ENCODE assay signal across 7 mouse cellular contexts in genomic region chr14:72869188-72869749, GRCm38 (mm10).
DNase-seq lines count a peak whose midpoint lies in the region; ATAC-seq and TF ChIP-seq lines count a peak whose summit lies in the region.

No protein-coding gene starts in this region.

- no peak overlapping the region for H3K27ac ChIP-seq in lung, embryonic 16.5 days (ENCODE audit: low read length)
- H3K27ac ChIP-seq in embryonic fibroblast, embryonic 13.5 days (ENCODE audit: insufficient read depth, low read length) = peak overlapping the region; percentile 62
- H3K27ac ChIP-seq in layer of hippocampus, adult 2 months = peak overlapping the region; percentile 21; the same call in 1 of the 2 replicates

- ATAC-seq in lung, embryonic 16.5 days (ENCODE audit: low read depth) = peak; percentile 30; the same call in 1 of the 2 replicates
- no peak for ATAC-seq in megakaryocyte-erythroid progenitor cell, adult 5-6 weeks (replicated peaks; ENCODE audit: low FRiP score, low TSS enrichment, poor library complexity, severe bottlenecking)

- 33% methylated on average over 20 of the region's 20 CpGs for WGBS in lung, embryonic 16.5 days

- no peak for TF ChIP-seq CTCF in embryonic fibroblast, embryonic 13.5 days (IDR thresholded peaks at IDR 0.05; ENCODE audit: borderline replicate concordance, insufficient read depth, low read length)
- no peak for TF ChIP-seq CTCF in layer of hippocampus, adult 2 months (conservative IDR thresholded peaks at IDR 0.05)

- H3K4me3 ChIP-seq in lung, embryonic 16.5 days (ENCODE audit: low read length) = peak overlapping the region; percentile 1; the same call in 1 of the 2 replicates
- H3K4me3 ChIP-seq in embryonic fibroblast, embryonic 13.5 days (ENCODE audit: insufficient read depth, low read length) = no peak overlapping the region
- H3K4me3 ChIP-seq in layer of hippocampus, adult 2 months = peak overlapping the region; percentile 2; the same call in 1 of the 2 replicates

- DNase-seq in lung, postnatal 4 days = no peak
- DNase-seq in adrenal gland, adult 18-20 months (ENCODE audit: low spot score in 2 of 2) = peak; percentile 22 to 28
- DNase-seq in layer of hippocampus, adult 2 months (ENCODE audit: low spot score in 2 of 2) = peak; percentile 16 to 60
- peak; percentile 6 to 10 for DNase-seq in natural killer cell, adult 2 months (ENCODE audit: low spot score in 2 of 2)

- no peaks in the 10 kb centered on the region for H3K4me1 ChIP-seq in lung, embryonic 16.5 days (replicated peaks; ENCODE audit: control insufficient read depth, insufficient read depth, low read length)
- peaks cover 7% of the 10 kb centered on the region for H3K4me1 ChIP-seq in embryonic fibroblast, embryonic 13.5 days (ENCODE audit: control insufficient read depth, insufficient read depth, low read length)

- no peak for TF ChIP-seq POLR2A in embryonic fibroblast, embryonic 13.5 days (IDR thresholded peaks at IDR 0.05; ENCODE audit: low read depth, low read length)

- H3K9me3 ChIP-seq in lung, embryonic 16.5 days (ENCODE audit: control insufficient read depth, low read length) = no peaks in the 10 kb centered on the region

- H3K27me3 ChIP-seq in lung, embryonic 16.5 days (ENCODE audit: control insufficient read depth, insufficient read depth, low read depth, low read length) = no peaks in the 10 kb centered on the region

- H3K36me3 ChIP-seq in lung, embryonic 16.5 days (ENCODE audit: control insufficient read depth, insufficient read depth, low read length) = no peaks in the 10 kb centered on the region

- peak overlapping the region; percentile 15 for H3K4me2 ChIP-seq in lung, embryonic 16.5 days (ENCODE audit: low read depth, low read length)

- H3K9ac ChIP-seq in lung, embryonic 16.5 days (ENCODE audit: low read length) = no peak overlapping the region

Comparison
In these comparisons a context has a peak if more than half of its experiments do, and no peak if none do; other contexts are left out.
1. DNase-seq: peak in adrenal gland, adult 18-20 months (2 of 2), layer of hippocampus, adult 2 months (2 of 2) and natural killer cell, adult 2 months (2 of 2); none in lung, postnatal 4 days (0 of 2).